Mouse (Mus musculus) stomach, postnatal 0 days (tissue): ENCODE results near the gene Recql5.

ENCODE experiments used
- CTCF ChIP-seq: IDR thresholded peaks from 2 replicates; pipeline ENCODE4 v1.5.1; 2016; ENCODE audit warnings: antibody characterized with exemption, low read depth, mild to moderate bottlenecking, moderate library complexity
- EP300 ChIP-seq: optimal IDR thresholded peaks from 2 replicates; pipeline ENCODE3; 2016; ENCODE audit warnings: antibody characterized with exemption

GRCm38 (mm10) chr11:115901338-115902161, 31.7 kb downstream of the Recql5 start:
- TF ChIP-seq CTCF (no peak), EP300 (no peak)
